Mouse (Mus musculus) regulatory T cell (primary cell): Measurements from ENCODE around the gene Efl1.

Experiments used
- in situ Hi-C: fragments of 300-600 bp; cut with MboI, MseI; formaldehyde crosslinking; loops from one replicate; pipeline ENCODE4 v1.15.1; 2025; ENCODE audit warnings: high pct_unique_total_duplicates

The Efl1 gene

DNA sequence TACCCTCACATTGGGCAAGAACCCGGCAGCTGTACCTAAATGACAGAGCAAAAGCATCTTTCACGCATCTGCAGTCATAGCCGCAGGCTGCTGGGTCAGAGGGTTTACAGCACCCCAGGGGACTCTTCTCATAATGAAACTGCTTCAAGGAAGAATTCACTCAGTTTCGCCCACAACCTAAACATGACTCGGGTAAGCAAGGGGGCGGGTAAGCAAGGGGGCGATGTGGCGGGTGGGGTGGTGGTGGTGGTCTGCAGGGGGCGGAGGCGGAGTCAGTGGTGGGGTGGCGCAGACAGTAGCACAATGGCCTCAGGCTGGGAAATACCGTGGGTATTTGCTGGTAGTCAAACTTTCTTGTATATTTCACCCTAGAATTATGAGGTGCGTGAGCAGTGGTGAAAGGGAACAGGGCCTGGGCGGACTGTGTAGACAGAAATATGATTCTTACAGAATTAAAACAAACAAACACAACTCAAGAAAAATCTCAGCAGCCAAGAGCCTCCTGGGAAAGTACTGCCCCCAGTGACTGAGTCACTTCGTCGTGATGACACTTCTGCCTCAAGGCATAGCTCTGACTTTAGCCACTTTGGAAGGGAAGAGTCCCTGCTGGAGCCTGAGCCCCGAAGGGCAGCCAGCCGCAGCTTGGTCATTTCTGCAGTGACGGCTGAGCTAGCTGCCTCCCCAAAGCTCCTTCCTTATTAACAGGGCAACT lies 162.9 kb downstream of the Efl1 start:
- in situ Hi-C loops, result no loop called here

DNA sequence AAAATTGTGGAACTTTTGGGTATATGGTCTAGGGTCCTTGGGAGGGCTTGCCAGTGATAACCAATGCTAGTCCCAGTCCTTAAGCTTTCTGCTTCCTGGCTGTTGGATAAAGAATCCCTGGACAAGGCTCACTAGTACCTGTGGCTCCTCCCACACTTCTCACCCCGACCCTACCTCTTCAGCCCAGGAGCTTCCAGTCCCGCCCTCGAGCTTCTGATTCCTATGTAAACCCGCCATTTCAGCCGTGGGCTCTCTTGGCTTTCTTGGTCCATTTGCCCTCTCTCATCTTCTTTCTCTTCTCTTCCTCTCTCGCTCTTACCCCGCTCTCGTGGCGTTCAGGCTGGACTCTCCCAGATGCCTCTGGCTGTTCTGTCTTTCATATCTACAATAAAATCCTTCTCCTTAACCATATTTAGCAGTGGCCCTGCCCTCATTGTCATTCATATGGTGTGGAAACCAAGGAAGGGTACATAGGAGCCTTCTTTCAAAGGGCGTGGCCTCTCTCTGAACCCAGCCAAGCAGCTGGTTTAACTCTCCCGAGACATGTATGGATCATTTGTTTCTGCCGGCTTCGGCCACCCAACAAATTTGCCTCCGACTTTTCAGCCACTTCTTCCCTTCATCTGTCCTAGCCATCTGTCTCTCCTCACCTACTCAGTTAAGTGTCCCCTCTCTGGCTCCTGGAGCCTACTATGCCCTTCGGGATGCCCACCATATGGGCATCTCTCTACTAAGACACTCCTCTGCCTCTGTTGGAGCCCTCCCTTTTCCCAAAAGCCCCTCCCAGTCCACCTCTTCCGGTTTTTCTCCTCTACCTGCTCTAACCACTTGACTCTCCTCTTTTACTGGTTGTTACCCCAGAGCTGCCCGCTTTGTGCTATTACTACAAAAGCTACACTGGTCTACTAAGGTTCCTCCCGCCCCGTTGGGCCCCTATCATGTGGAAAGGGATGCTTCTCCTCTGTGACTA lies 164.1 kb downstream of the Efl1 start:
- in situ Hi-C loops, result no loop called here

DNA sequence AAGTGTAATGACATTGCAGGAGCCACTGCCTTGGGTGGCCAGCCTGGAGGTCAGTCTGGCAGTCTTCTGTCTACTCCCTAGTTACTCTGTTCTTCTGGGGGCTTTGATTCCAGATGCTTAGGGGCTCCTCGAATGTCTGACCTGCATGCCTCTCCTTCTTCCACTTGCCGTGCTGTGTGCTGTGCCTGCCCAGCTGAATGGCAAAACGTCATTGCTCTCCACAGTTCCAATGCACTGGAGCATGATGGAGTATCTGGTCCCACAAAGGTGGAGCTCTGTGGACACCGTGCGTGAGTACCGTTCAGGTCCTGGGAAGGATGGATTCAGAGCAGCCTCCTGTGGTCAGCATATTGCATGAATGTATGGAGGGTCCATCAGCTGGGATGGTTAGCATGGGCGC lies 171.1 kb downstream of the Efl1 start:
- in situ Hi-C loops, result no loop called here

DNA sequence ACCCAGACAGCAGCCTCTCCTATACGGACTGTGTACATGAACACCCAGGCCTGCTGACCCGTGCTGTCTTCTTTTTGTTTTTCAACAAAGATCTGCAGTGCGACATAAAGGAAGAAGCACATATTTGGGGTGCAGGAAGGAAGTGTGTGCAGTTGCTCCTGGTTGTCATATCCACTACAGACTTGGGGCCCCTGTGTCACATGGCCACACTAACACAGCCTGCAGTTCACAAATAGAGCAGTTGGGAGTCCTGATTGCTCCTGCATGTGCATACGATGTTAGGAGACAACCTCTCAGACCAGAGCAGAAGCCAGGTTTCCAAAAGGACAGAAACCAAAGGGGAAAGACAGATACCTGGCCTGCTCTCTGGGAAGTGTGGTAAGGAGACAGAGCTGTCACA lies 172.2 kb downstream of the Efl1 start:
- in situ Hi-C loops, result no loop called here

DNA sequence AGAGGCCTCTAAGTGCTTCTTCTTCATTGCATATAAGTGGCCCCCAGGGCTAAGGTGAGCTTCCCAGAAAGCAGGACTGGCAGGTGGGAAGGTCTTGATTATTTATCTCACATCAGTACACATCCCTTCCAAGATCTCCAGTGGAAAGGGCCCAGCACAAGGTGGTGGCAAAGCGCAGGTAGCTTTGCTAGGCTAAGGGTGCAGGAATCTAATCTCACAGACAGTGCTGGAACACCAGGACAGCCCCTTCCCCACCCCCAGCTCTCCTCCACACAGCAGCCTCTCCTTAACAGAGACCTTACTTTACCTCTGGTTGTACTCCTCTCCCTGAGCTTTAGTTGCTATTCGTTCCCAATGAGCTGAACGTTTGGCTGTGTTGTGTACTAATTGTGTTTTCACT lies 173.1 kb downstream of the Efl1 start:
- in situ Hi-C loops, result no loop called here

DNA sequence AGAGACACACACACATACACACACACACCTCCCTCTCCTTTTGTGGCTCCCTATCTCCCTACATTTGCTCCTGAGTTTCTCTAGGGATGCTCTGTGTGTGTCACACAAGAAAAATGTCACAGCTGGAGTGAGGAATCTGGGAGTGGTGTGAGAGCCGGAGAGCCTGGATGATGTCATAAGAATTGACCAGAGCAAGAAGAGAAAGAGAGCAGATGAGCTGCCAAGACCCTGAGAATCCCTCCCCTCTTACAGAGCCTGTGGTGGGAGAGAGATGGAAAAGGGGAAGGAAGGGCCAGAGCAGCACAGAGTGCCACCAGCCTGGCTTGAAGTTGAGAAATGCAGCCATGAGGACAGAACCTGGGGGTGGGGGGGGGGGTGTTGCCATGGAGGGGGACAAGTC lies 174.1 kb downstream of the Efl1 start:
- in situ Hi-C loops, result no loop called here
